Mouse (Mus musculus): ENCODE data around the gene Slit3.
A peak's percentile ranks its signal among the peaks of the same experiment; 100 is the strongest.

The Slit3 gene

DNA sequence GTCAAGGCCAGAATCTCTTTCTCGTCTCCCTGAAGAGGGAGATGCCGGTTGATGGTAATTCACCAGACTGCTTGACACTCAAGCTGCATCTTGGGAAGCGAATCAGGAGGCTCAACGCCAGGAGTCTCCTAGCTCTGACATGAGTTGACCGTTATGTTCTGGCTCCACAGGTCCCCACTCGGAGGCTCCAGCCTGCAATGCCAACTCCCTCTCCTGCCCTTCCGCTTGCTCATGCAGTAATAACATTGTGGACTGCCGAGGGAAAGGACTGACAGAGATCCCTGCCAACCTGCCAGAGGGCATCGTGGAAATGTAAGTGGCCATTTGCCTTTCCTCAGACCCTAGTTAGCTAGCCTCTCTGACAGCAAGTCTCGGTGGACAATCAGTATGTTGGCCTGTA lies 457.8 kb downstream of the Slit3 start:
- DNase-seq (ENCODE audit: low spot score in 2 of 2), result no peak

DNA sequence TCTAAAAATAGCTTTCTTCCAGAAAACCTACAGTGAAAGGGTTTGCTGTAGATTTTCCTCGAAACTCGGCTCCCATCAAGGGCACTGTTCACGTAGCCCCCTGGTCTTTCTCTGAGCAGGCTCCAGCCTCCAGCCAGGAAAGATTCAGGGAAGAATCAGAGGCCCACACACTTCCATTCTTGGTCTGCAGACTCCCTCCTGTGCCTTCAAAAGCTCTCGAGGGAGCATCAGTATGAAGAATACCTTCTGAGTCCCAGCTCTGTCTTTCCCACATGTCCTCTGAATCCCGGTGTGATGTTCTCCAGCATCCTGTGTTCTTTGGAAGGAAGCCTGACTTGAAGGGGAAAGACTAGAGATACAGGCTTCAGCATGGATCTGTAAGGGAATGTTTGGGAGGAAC lies 461.6 kb downstream of the Slit3 start:
- no peak for DNase-seq (ENCODE audit: low spot score in 2 of 2)

DNA sequence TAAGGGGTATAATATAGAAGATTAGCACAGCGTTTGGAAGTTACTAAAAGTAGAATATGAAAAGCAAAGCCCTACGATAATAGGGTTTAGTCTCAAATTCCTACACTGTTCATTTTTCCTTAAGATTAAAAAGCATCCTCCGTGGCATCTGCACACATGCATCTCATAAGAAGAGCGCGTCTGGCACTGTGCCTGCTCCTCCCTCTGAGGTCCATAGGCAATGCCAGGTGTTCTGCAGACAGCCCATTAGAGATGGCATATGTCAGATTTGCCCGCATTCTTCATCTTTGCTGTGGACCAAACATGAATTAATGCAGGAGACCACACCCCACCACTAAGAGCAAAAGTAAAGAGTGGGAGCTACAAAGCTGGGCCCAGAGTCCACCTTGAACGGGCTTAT lies 462.6 kb downstream of the Slit3 start:
- no peak for DNase-seq (ENCODE audit: low spot score in 2 of 2)

DNA sequence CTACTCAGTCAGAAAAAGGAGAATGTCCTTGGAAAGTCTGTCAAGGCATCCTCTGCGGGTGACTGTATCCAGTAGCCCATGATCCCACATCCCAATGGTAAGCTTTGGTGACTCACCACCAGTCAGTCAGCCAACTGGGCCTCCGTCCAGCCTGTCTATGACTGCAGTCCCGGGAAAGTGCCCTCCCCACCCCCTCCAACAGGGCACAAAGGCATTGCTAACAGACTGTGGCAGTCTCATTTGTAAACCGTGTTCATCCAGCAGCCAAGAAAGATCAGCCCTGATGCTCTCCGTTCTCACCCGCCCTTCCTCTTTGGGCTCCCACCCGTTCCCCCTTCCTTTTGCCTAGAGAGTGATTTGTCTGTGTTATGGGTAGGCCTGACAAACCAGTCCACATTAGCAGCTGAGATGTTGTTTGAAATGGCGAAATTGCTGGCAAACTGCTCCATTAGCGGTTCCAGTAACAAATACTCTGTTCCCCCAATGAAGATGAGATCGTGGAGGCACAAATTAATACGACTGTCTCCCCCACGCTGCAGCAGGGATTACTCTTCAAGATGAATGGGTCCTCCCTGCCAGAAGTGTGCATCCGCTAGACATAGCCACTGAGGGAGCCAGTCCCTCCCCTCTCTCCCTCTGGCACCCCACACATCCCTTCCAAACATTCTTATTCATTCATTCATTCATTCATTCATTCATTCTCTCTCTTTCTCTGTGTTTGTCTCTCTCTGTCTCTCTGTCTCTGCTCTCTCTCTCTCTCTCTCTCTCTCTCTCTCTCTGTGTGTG lies 466.3 kb downstream of the Slit3 start:
- peak in 1 of 2 experiments; percentile 18 for DNase-seq (ENCODE audit: low spot score in 2 of 2)

DNA sequence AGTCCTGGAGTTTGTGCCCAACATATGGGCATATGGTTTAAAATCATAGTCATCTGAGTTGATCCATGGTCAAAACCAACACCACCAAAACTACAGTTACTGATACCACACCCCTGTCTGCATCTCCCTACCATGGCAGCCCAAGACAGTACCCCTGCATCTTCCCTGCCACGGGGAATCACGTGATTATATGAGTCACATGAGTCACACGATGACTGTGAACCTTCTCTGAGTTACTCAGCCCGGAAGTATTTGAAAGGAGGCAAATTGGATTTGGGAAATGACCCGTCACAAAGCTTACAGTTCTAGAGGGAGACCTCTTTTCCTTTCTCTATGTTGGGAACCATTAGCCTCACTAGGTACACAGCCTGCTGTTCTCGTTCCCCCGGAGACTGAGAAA lies 468.9 kb downstream of the Slit3 start:
- no peak for DNase-seq (ENCODE audit: low spot score in 2 of 2)

DNA sequence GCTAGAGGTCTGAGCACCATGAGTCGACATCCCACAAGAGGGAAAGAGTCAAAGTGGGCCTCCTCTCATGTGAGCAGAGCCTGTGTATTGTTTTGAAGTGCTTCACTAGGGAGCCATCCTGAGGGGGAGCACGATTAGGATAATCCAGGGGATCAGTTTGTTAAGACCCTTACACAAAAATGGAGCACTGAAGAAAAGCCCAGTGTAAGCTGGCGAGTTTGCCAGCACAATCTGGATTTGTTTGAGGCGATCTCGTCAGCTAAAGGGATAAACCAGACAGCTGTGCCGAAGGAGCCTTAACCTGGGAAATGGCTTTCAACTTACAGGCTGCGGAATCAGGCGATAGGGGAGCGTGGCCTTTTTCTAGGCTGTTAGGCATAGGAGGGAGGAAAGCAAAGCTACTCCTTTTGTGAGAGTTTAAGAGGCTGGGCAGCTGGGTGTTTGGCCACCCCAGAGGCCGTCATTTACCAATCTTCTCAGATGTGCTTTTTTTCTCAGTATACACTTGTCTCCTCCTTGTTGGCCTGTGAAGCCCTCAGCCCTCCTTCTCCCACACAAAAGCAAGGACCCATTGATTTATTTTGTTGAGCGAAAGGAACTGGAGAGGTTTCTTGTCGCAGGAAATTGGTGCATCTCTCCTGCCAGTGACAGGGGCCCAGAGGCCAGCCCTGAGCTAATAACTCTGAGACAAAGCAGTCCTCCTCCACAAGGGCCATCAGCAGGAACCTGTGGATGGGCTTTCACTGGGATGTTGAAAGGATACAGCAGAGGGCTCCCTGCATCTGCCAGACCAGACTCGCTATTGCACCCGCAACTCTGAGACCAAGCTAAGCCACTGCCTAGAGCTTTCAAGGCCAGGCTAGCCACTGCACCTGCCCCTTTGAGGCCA lies 472.4 kb downstream of the Slit3 start:
- DNase-seq (ENCODE audit: low spot score in 2 of 2), result no peak

DNA sequence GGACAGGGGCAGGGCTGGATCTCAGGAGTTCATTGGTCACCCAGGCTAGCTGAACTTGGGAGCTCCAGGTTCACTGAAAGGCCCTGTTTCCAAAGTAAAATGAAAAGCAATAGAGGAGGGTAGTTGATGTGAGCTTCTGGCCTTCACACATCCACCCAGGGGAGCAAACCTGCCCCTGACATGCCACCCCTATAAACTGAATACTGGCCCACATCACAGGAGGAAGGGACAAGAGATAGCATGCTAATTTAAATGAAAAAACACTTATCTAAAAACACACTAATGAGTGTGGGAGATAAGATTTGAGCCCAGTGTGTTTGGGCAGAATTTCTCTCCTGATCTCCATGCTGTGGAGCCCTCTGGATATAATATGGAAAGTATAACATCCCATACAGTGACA lies 475.0 kb downstream of the Slit3 start:
- no peak for DNase-seq (ENCODE audit: low spot score in 2 of 2)

DNA sequence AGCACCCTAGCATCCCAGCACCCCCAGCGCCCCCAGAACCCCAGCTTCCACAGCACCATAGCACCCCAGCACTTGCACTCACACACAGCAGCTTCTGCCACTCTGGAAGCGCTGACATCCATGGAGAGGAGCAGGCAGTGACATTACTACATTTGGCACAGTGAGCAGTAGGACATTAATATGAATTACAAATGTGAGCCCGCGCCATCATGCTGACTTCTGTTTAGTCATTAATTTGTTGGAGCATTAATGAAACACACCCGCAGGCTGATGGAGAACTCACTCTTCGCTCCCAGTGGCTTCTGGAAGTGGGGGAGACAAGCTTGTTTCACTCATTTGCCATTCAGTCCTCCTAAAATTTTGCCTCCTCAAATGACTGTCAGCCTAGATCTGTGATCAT lies 476.9 kb downstream of the Slit3 start:
- no peak for DNase-seq (ENCODE audit: low spot score in 2 of 2)

DNA sequence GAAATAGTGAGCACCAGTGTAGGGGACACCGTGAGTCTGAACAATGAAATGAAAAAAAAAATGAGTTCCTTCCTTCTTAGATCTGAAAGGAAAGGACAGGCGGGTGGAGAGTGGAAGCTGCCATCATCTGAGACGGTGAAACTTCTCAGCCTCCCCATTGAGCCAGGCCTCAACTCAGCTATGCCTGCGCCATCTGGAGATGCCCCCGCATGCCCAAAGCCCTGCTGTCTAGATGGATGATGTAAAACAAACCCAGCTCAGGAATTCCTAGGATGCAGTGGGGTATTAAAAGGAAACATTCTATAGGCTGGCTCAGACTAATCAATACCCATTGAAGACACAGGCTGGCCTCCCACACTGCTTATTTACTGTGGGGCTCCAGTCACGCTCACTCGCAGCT lies 477.7 kb downstream of the Slit3 start:
- DNase-seq (ENCODE audit: low spot score in 2 of 2), result no peak

DNA sequence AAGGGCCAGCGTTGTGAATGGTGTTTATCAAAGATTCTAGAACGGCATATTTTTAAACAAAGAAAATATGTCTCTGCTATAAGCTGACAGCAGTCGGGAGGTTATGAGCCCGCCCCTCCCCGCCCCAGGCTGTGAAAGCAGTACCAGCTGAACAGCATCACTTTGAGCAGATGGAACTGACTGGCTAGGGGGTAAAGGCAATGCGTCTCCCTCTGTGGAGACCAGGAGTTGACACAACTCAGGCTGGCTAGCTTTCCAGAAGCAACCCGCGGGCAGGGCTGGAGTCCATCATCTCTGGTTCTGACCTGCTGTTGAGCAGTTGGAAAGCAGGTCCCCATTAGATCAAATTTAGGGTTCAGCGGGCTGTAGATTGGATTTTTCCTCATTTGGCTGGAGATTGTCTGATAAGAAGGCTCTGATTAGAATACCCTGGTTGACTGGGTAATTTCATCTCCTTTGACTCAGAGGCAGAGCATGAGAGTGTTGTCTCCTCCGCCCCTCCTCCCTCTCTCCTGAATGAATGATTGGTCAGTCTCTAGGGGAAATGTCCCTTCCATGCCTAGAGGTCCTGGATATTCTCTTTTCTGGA lies 480.7 kb downstream of the Slit3 start:
- no peak for DNase-seq (ENCODE audit: low spot score in 2 of 2)

DNA sequence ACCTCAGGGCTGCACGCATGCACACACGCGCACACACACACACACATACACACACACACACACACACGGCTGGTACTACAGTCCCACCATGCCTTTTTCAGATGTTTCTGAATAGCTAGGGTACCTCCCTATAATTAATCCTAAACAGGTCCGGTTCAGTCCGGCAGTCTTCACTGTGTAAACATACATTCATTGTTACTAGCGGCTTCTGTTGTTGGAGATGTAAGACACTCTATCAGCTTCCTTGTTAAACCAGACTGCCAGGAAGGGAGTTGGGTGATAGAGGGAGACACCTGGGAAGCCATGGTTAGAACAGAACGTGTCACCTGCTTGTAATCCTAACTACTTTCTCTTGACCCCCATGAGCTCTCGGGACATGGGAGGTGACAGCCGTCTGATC lies 481.6 kb downstream of the Slit3 start:
- no peak for DNase-seq (ENCODE audit: low spot score in 2 of 2)

DNA sequence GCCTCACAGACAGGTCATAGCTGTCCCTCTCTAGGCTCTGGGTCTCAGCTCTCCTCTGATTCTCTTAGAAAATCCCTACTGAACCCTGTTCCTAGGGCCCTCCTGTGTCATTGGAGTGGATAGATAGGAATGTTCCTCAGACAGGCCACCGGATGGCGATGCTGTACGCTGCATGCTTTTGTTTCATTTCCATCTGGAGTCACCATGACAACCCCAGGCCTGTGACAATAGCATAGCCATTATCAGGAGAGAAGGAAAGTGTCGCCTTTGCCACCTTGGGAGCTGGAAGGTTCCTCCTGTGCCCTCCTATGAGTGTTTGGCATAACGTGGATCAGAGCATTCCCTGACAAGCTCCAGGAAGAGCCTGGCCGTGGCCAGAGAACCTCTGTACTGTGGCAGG lies 482.9 kb downstream of the Slit3 start:
- DNase-seq (ENCODE audit: low spot score in 2 of 2), result no peak

DNA sequence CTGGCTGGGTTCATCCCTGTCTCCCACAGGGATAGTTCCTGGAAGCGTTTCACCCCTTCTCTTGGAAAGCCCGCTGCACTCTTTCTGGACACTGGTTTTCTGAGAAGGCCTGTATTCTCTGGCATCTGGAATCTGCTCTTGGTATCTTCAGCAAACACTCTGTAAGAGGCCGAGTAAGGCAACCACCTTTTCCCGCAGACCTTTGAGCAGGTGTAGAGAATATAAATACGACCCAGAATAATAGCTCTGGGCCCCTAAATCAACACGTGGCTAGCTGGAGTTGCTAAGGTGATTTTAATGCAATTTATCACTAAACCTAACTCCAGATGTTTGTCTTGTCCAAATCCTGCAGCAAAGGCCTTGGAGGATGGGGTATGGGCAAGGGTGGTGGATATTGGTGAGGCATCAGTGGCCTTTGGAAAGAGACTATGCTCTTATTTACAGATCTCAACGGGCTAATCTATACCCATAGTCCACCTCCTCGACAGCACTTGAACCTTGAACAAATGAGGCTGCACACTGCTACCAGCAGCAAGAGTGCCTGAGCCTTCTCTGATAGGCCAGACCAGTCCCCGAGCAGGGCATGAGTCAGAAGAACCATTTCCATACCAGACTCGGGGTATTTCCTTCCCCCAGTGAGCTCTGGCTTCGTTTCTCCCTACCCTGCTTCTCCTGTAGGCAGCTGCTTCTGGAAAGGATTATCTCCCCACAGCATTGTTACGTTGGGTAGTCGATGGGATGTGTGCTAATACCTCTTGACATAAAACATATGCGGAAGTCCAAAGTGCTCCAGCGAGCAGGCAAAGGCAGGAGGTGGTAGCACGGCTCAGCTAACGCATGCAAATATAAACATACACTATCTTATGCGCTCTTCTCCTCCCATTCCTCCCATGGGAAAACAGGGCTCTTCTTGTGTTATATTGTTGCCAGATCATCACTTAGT lies 484.1 kb downstream of the Slit3 start:
- DNase-seq (ENCODE audit: low spot score in 2 of 2), result no peak

DNA sequence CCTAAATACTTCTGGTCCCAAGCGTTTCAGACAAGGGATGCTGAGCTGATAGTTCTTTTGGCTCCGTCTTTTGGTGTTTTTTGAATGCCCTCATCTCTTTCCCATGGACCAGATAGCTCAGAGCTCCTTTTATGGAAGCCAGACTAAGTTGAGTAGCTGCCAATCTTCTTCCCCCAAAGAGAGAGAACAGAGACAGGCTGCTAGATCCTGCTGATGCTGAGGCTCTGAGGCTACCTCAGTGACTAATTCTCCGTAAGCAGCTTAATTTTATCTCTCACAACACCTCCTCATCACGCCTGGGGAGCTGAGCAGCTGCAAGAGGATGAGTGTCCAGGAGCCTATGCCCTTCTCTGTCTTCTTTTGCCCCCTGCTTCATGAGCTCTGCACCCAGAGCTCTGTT lies 486.2 kb downstream of the Slit3 start:
- DNase-seq (ENCODE audit: low spot score in 2 of 2), result no peak

DNA sequence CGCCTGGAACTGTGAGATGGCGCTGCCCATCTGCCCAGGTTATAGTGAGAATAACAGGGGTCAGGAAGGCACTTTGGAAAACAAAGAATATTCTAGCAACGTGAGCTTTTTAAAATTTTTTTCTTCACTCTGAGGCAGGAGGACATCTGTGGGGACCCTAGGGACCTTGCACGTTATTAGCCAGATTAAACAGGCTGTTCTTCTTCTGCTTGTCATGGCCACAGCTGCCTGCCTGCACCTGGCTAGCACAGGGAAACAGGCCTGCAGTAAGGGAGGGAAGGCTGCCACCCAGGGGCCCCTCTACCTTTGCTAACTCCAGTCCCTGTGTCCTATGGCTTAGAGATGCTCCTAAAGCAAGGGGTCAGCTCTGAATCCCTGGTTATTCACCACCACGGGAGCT lies 487.8 kb downstream of the Slit3 start:
- DNase-seq (ENCODE audit: low spot score in 2 of 2), result no peak

DNA sequence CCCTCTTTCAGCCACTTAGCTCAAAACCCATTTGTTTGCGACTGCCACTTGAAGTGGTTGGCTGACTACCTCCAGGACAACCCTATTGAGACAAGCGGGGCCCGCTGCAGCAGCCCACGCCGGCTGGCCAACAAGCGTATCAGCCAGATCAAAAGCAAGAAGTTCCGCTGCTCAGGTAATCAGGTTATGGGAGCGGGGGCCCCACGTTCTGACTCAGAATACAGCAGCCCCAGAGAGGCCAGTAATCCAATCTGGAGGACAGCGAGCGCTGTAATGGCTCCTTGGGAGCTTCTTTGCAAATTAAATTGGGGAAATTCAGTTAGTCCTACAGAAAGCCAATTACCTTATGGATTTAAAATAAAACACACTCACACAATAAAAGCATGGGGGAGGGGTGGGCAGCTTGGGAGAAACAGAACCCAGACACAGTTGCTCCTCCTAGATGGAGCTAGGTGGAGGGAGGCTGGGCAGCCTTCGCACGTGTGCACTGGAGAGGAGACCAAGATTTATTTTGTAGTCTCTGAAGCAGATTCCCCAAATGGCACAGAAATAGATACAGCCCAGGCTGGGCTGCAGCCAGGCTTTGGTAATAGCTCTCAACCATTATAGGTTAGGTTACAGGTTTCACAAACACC lies 491.4 kb downstream of the Slit3 start:
- no peak for DNase-seq (ENCODE audit: low spot score in 2 of 2)

DNA sequence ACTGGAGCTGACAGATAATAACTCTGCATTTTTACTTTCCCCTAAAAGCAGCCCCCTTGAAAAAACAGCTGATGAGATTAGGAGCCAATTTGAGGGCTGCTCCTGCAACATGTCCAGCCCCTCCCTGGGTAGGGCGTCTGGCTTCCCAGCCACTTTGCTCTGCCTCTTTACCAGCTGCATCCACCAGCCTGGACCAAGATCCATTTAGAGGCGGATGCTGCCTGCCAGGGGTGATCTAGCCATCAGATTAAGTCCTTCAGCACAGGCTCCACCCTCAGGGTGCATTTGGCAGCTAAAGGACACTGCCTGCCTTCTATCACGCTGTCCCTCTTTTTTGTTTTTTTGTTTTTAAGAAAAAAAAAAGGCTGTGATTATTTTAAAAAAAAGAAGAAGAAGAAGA lies 493.5 kb downstream of the Slit3 start:
- DNase-seq (ENCODE audit: low spot score in 2 of 2), result no peak

DNA sequence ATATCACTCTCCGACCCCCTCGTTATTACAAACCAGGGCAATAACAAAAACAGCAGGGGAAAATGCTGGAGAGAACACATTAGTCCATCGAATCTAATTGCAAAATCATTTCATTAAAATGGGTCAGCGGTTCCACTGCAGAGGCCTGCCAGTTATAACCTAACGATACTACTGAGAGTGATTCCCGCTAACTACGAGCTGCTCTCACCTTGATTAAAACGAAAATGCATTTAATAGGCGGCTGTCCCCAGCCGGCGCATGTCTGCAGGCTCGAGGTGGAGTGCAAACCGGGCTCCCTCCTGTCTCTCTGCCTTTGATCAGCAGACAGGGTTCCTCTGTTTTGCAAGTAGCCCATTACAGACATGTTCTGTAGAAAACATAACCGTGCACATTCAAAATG lies 498.4 kb downstream of the Slit3 start:
- DNase-seq (ENCODE audit: low spot score in 2 of 2), result no peak

DNA sequence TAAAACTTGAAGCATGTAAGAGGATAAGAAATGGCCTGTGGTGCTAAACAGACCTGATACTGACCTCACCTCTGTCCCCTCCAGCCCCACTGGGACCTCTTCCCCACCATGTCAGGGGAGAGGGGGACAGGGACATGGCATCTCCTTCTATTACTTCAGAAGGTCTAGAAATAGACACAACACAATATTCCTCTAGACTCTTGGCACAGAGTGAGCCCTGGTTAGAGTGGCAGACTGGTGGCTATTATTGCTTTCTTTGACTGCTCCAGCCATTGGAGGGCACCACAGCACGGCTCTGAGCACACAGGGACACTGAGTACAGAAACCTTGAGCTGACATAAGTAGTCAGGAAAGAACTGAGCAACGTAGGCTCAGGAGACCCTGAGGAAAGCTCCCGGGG lies 501.7 kb downstream of the Slit3 start:
- no peak for DNase-seq (ENCODE audit: low spot score in 2 of 2)

DNA sequence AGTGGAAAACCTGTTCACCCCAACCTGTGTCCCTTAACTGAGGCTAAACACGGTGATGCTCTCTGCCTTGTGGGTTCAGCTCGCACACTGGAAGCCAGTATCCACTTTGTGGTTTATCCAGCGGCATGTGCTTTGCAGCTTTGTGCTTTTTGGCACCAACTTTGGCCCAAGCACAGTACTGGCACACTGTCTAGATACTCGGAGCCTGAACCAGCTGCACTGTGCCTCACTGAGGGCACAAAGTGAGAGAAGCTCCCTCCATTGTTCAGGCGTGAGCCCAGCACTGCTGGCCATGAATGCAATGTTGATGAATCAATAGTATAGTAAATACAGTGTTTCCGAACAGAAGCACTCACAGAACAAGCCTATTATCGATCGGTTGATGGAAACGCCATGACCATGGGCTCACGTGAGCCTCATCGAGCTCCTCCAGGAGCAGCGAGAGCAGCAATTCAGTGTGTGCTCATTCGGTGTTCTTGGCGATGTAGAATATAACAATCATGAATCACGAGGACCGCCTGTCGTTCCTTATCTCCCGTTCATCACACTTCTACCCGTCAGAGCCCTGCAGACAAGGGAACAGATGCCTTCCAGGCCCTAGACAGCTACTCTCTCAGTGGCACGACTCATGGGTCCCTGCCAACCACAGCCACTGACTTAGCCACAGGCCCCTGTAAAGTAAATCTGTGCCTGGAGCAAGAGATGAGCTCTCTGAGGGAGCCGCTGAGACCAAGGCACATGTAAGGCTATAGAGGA lies 503.7 kb downstream of the Slit3 start:
- DNase-seq (ENCODE audit: low spot score in 2 of 2), result no peak

Data from spleen, postnatal 10 days (tissue).